Mouse (Mus musculus) bone marrow, adult 2 months (tissue): Measurements from ENCODE around the gene Bcl2.

Experiments
- CTCF ChIP-seq: fragments of 200-500 bp; IDR thresholded peaks from 2 replicates; pipeline ENCODE4 v1.5.1; 2011; ENCODE audit warnings: low read length, control low read depth; ENCODE audit not compliant: control insufficient read depth, insufficient read depth
- POLR2A ChIP-seq: fragments of 200-500 bp; IDR thresholded peaks from 2 replicates; pipeline ENCODE4 v1.6.1; 2011; ENCODE audit warnings: low read depth, mild to moderate bottlenecking, control low read depth, low read length, borderline replicate concordance; ENCODE audit not compliant: control insufficient read depth

DNA sequence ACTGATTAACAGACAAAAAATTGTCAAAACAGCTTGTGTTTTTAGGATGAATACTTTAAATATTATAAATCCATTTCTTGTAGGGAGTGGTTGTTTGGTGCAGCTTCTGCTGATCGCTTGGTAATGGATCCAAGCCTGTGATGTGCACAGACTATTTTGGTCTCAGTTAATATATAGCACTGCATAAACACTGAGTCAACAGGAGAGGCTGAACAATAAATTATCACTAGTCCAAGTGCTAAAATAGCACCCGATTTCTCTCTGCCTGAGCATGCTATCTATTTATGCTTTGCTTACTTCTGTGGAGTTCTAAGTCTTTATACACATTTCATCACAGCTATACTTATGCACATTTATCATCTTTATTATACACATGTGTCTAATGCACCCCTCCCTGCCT lies 124.9 kb downstream of the Bcl2 start:
- TF ChIP-seq POLR2A = no peak
- no peak for TF ChIP-seq CTCF
